Comparison of ENCODE assay signal across 9 mouse cellular contexts in the genomic region with DNA sequence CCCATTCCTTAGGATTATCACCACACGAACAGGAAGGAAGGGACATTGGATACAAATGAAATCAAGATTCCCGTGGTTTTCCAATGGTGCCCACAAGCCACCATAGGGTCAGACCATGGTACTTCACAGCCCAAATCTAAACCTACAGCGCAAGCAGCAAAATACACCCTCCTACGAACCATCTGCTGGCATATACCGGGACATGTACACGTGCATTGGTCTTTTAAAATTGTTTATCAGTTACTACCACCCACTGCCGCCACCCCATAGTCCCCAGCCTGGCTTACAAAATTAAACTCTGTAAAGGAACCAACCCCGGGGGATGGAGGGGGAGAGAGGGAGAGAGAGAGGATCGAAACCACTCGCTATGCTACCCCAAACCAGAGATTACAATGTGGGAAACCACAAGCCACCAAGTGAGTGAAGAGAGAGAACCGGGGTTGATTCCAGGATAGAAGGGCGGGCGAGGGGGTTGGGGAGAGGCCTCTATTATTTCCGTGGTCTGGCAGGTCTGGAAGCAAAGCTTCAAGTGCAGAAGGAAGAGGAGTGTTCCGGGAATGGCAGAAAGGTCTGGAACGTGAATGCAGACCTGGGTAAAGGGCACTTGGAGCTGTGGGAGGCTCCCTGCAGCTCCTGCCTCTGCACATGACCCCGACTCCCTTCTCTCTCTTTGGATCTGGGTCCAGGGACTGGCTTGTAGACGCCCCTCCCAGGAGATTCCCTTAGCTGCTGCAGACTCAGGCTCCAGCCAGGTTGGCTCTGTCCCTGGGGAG. TPM values are rescaled to one million over a fixed set of nuclear protein-coding genes. Genes with fewer than 3 reads are reported as not detected.
DNase-seq lines count a peak whose midpoint lies in the region; ATAC-seq lines count a peak whose summit lies in the region.
"Had no signal": no experiment of that assay in that cellular context is flagged by ENCODE, and none has a peak within 500 bp of the region (broad histone marks: within the 10 kb centered on the region; RNA-seq: fewer than 3 reads in every experiment).

Pla2g2c (plus strand) TSS at position 439 of the 773 bp plus-strand sequence.

- peak within 1 kb of the TSS; percentile 52 for H3K9ac ChIP-seq in neural tube, embryonic 11.5 days (ENCODE audit: low read length)

- no peak for ATAC-seq in neural tube, embryonic 11.5 days (ENCODE audit: insufficient read depth, low FRiP score, low TSS enrichment)
- no peak; the same call in 1 of the 2 replicates for ATAC-seq in cerebellum, adult (ENCODE audit: insufficient number of reproducible peaks, low FRiP score, low TSS enrichment)

- H3K4me3 ChIP-seq in neural tube, embryonic 11.5 days (ENCODE audit: low read depth, low read length): peak within 1 kb of the TSS; percentile 25

- H3K36me3 ChIP-seq in neural tube, embryonic 11.5 days (ENCODE audit: control insufficient read depth, insufficient read depth, low read length): no peaks in the 10 kb centered on the region

- peaks cover 8% of the 10 kb centered on the region for H3K4me1 ChIP-seq in neural tube, embryonic 11.5 days (ENCODE audit: control insufficient read depth, insufficient read depth, low read length)

- WGBS in neural tube, embryonic 11.5 days: 55% methylated on average over 18 of the region's 18 CpGs

- peak within 1 kb of the TSS; percentile 43 for H3K4me2 ChIP-seq in neural tube, embryonic 11.5 days (ENCODE audit: low read depth)

- H3K27ac ChIP-seq in neural tube, embryonic 11.5 days (ENCODE audit: low read depth, low read length): no peak within 1 kb of the TSS

- no peaks in the 10 kb centered on the region for H3K27me3 ChIP-seq in neural tube, embryonic 11.5 days (ENCODE audit: control insufficient read depth, insufficient read depth, low read length)

- DNase-seq in frontal cortex, adult 2 months (ENCODE audit: extremely low spot score in 1 of 2, low spot score in 1 of 2): peak; percentile 71 to 80
- no peak for DNase-seq in frontal cortex, postnatal 14 days (ENCODE audit: low spot score in 2 of 2)
- DNase-seq in neural tube, embryonic 11.5 days (ENCODE audit: low spot score): no peak
- no peak for DNase-seq in neural tube, embryonic 10.5 days (ENCODE audit: extremely low spot score, low spot score)
- DNase-seq in layer of hippocampus, adult 8-10 months (ENCODE audit: low spot score in 2 of 2): peak; percentile 43 to 55
- DNase-seq in right cerebral cortex, postnatal 25 days: peak; percentile 72
- DNase-seq in urinary bladder, postnatal 36 days (ENCODE audit: low spot score in 2 of 2): no peak

- H3K9me3 ChIP-seq in neural tube, embryonic 11.5 days (ENCODE audit: control insufficient read depth, low read length): no peaks in the 10 kb centered on the region

RNA-seq across cellular contexts. Expression of gene Pla2g2c, which starts in this region (rescaled TPM):
- 0.16 and 0.29 TPM in 2 replicates for polyA plus RNA-seq in frontal cortex, adult 2 months (2012; rRNA removed)
- 0.46 and 0.80 TPM in 2 replicates for polyA plus RNA-seq in neural tube, embryonic 11.5 days (2014; fragmentation: Nextera tagmentation; extraction: Ambion mirVana)
- total RNA-seq in layer of hippocampus, adult 8-10 months (2022): under 1 TPM in 3 of 4 experiments, not detected in 1; 0.26 to 0.54 (median 0.32) TPM
- total RNA-seq: neutrophil, adult 5-6 weeks had no signal

Comparison
In these comparisons a context has a peak if more than half of its experiments do, and no peak if none do; other contexts are left out.
1. Peak in DNase-seq in frontal cortex, adult 2 months; RNA of the gene not detected or under 1 TPM.
2. Peak in DNase-seq in layer of hippocampus, adult 8-10 months; RNA of the gene not detected or under 1 TPM.